Mouse (Mus musculus) kidney, embryonic 15.5 days (tissue): ENCODE measurements around the gene Cd2. TPM values are rescaled to one million over a fixed set of nuclear protein-coding genes. Genes with fewer than 3 reads are reported as not detected.

Experiments used
- ATAC-seq: fragments of 200-750 bp; cut with Nextera tagmentation; replicated peaks from 2 replicates; pipeline ENCODE4 v1.8.0; 2017; ENCODE audit warnings: moderate TSS enrichment; ENCODE audit not compliant: low FRiP score
- H3K27ac ChIP-seq: fragments of 300-500 bp; sonication (generic); 2 replicates; pipeline ENCODE4 v1.5.1; 2015; ENCODE audit warnings: mild to moderate bottlenecking, inconsistent platforms
- H3K27me3 ChIP-seq: fragments of 300-500 bp; sonication (generic); 2 replicates; pipeline ENCODE4 v1.6.1; 2015; ENCODE audit warnings: inconsistent platforms
- H3K36me3 ChIP-seq: fragments of 300-500 bp; sonication (generic); 2 replicates; pipeline ENCODE4 v1.6.1; 2015; ENCODE audit warnings: inconsistent platforms
- H3K4me1 ChIP-seq: fragments of 300-500 bp; sonication (generic); 2 replicates; pipeline ENCODE4 v1.6.1; 2015; ENCODE audit warnings: inconsistent platforms
- H3K4me2 ChIP-seq: fragments of 300-500 bp; sonication (generic); 2 replicates; pipeline ENCODE4 v1.6.1; 2015; ENCODE audit warnings: moderate library complexity, mild to moderate bottlenecking, inconsistent platforms
- H3K4me3 ChIP-seq: fragments of 300-500 bp; sonication (generic); replicated peaks from 2 replicates; pipeline ENCODE4 v1.5.1; 2015; ENCODE audit warnings: mild to moderate bottlenecking, inconsistent platforms
- H3K9ac ChIP-seq: fragments of 300-500 bp; sonication (generic); 2 replicates; pipeline ENCODE4 v1.6.1; 2015; ENCODE audit warnings: mild to moderate bottlenecking, inconsistent platforms
- H3K9me3 ChIP-seq: fragments of 300-500 bp; sonication (generic); replicated peaks from 2 replicates; pipeline ENCODE4 v1.6.1; 2016; ENCODE audit warnings: inconsistent platforms
- WGBS: fragments of 180-500 bp; shearing (Covaris S2); methylation state at CpG from one replicate; pipeline ENCODE4 v1.1.7; 2015; ENCODE audit warnings: mixed read lengths; 5-methylcytosine and 5-hydroxymethylcytosine counted together
- polyA plus RNA-seq: library from polyadenylated mRNA; unstranded; fragments of >200 nt; fragmentation: Nextera tagmentation; extraction: Ambion mirVana; gene quantifications from 2 replicates; pipeline ENCODE4 v1.2.1, GENCODE M21; 2015

Gene Cd2
- polyA plus RNA-seq, 1 experiment from 2014 or later: not detected

DNA sequence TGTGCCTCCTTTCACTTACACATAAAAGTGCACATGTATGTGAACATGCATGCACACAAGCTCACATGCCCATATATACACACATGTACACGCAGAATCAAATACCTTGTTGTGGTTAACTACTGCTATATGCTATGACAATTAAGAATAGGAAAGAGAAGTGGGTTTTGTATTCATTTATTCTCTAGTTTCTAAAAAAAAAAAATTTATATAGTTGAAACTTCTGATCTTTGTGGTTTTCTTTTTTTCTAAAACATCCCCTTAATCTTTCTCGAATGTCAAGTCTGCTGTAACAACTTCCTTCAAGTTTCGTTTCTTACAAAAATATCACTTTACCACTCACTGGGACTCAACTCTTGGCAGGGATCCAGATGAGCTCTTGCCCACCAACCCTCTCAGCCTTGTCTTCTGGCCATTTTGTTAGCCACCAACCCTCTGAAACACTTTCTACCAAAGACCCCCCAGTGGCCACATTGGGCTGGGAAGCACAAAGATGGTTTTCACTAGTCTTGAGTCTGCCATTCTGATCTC, 22.1 kb downstream of the Cd2 start:
- Histone ChIP-seq H3K9me3 (no peaks in the 10 kb centered on the region), H3K4me1 (no peaks in the 10 kb centered on the region), H3K36me3 (no peaks in the 10 kb centered on the region), H3K9ac (no peak overlapping the region), H3K4me2 (no peak overlapping the region), H3K27me3 (no peaks in the 10 kb centered on the region), H3K27ac (no peak overlapping the region), H3K4me3 (no peak overlapping the region)
- no peak for ATAC-seq
- 55% methylated on average over 3 of the region's 3 CpGs for WGBS

DNA sequence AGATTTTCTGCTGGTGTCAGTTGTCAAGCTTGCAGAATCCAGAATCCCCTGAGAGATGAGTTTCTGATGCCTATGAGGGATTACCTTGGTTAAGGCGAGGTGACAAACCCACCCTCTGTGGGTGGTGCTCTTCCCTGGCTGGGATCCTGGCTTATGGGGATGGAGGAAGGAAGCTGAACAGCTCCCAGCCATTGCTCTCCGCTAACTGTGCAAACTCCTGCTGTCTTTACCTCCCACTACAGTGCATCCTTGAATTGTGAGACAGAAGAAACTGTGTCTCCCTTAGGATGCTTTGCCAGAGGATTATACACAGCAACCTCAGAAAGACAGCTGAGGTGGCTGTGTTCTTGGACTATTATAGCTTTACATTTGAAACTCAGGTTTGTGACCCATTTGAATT, 28.8 kb downstream of the Cd2 start:
- Histone ChIP-seq H3K27me3 (no peaks in the 10 kb centered on the region), H3K9me3 (no peaks in the 10 kb centered on the region), H3K4me2 (no peak overlapping the region), H3K4me3 (no peak overlapping the region), H3K27ac (no peak overlapping the region), H3K4me1 (no peaks in the 10 kb centered on the region), H3K9ac (no peak overlapping the region), H3K36me3 (no peaks in the 10 kb centered on the region)
- ATAC-seq: no peak
- WGBS: 69% methylated on average over 2 of the region's 2 CpGs

DNA sequence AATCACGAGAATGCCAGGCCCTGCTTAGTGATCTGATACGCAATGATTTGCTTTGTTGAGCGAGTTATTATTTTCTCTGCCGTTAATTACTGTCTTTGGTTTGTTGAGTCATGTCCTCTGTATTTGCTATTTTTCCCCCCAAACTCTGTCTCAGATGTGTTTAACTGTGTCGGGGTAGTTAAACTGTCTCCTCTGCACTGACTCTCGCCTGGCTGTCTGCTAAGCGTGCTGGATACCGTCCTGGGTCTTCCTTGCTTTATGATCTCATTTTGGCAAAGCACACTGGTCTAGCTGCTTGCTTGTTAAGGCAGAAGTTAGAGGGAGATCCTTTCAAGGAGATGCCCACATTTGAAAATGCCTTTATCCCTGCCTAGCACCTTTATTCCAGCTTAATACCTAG, 31.6 kb downstream of the Cd2 start:
- no peak; the same call in 1 of the 2 replicates for ATAC-seq
- H3K9me3 ChIP-seq: no peaks in the 10 kb centered on the region
- 50% methylated on average over 8 of the region's 8 CpGs for WGBS
- H3K36me3 ChIP-seq: no peaks in the 10 kb centered on the region
- no peak overlapping the region for H3K9ac ChIP-seq
- H3K4me3 ChIP-seq: no peak overlapping the region
- H3K27me3 ChIP-seq: no peaks in the 10 kb centered on the region
- peak overlapping the region; percentile 1; the same call in 1 of the 2 replicates for H3K4me2 ChIP-seq
- no peaks in the 10 kb centered on the region for H3K4me1 ChIP-seq
- H3K27ac ChIP-seq: no peak overlapping the region

DNA sequence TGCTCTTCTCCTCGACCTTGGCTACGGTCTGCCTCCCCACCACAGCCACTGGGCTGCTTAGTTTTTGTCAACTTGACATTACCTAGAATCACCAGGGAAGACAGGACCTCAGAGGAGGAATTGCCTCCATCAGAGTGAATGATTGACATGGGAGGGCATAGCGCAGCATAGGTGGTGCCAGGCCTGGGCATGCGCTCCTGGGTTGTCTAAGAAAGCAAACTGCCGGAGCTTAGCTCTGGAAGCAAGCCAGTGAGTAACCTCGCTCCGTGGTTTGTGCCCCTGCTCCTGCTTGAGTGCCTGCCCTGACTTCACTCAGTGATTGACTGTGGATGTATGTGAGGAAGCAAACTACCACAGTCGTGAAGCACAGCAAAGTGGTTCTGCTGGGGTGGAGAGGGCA, 35.6 kb downstream of the Cd2 start:
- Histone ChIP-seq H3K27me3 (no peaks in the 10 kb centered on the region), H3K36me3 (no peaks in the 10 kb centered on the region), H3K9ac (no peak overlapping the region), H3K4me3 (no peak overlapping the region), H3K27ac (no peak overlapping the region), H3K4me1 (no peaks in the 10 kb centered on the region), H3K4me2 (no peak overlapping the region), H3K9me3 (no peaks in the 10 kb centered on the region)
- peak; percentile 49; the same call in 1 of the 2 replicates for ATAC-seq
- WGBS: 65% methylated on average over 8 of the region's 8 CpGs

DNA sequence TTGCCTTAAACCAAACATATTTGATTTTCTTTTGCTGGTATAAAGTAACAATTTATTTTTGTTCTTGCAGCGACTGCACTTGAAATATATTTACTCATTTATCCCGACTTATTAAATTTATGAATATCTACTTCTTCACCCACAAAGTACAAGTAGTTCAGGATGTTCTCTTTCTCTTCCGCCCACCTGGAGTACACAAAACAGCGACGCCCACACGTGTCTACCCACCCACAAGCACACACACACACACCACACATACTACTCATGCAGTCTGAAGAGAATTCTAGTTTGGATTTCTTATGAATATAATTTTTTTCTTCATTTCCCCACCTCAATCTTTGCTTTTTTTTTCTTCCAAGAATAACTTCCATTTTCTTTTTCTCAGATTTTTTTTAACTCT, 37.9 kb downstream of the Cd2 start:
- Histone ChIP-seq H3K4me3 (no peak overlapping the region), H3K27ac (no peak overlapping the region), H3K9ac (no peak overlapping the region), H3K9me3 (no peaks in the 10 kb centered on the region), H3K36me3 (no peaks in the 10 kb centered on the region), H3K4me2 (no peak overlapping the region), H3K4me1 (no peaks in the 10 kb centered on the region), H3K27me3 (no peaks in the 10 kb centered on the region)
- WGBS: 91% methylated on average over 6 of the region's 6 CpGs
- no peak for ATAC-seq

DNA sequence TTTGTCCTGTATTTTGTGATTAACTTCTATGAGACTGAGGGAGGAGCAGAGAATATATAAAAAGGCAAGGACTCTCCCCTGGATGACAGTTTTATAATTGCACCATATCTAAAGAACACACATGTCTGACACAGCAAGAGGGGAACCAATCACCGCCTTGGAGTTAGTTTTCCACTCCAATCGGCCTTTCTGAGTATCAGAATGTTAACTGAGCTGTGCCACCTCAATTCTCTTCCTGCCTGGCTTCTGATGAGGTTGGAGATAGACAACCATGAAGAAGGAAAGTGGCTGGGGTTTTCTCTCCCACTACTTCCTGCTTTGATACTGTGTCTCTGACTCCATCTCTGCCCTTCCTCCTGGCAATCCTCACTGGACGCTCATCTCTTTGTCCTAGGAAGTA, 42.5 kb downstream of the Cd2 start:
- 77% methylated on average over 3 of the region's 3 CpGs for WGBS
- H3K9ac ChIP-seq: no peak overlapping the region
- ATAC-seq: no peak
- H3K4me1 ChIP-seq: no peaks in the 10 kb centered on the region
- no peaks in the 10 kb centered on the region for H3K27me3 ChIP-seq
- H3K4me2 ChIP-seq: no peak overlapping the region
- no peaks in the 10 kb centered on the region for H3K36me3 ChIP-seq
- no peaks in the 10 kb centered on the region for H3K9me3 ChIP-seq
- no peak overlapping the region for H3K27ac ChIP-seq
- no peak overlapping the region for H3K4me3 ChIP-seq

DNA sequence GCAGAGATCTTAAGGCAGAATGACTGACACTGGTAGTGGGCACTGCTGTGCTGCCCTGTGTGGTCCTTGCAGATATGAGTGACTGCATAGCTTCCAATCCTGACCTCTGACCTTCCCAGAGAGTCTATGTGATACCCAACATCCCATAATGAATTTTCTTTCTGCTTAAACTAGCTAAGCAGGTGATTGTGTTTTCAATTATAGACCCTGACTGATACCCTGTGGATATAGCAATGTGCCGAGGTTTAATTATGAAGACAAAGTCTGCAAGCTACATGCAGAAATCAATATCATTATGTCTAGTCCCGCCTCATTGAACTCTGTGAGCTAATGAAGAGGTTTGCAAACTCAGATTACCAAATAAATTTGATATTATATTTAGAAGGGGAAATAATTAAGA, 44.7 kb downstream of the Cd2 start:
- H3K27me3 ChIP-seq: no peaks in the 10 kb centered on the region
- no peaks in the 10 kb centered on the region for H3K4me1 ChIP-seq
- no peak overlapping the region for H3K4me2 ChIP-seq
- no peak overlapping the region for H3K4me3 ChIP-seq
- no peak for ATAC-seq
- H3K36me3 ChIP-seq: no peaks in the 10 kb centered on the region
- H3K27ac ChIP-seq: no peak overlapping the region
- 92% methylated on average over 2 of the region's 2 CpGs for WGBS
- H3K9ac ChIP-seq: no peak overlapping the region
- no peaks in the 10 kb centered on the region for H3K9me3 ChIP-seq

DNA sequence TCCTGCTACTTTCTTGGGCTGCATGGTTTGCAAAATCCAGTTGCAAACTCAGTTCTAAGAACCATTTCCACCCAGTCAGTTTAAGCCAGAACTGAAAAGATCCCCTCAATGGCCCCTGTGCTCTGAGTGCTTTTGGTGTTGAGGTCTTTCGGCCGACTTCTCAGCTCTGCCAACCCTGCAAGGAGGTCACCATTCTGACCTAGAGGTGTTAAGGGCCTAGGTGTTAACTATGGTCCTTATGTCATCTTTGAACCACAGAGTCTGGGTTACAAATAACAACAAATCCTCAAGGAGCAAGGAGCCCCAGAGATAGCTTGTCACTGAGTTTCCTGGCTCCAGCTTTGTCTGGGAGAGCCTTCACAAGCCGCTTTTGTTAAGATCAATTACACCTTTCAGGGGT, 45.9 kb downstream of the Cd2 start:
- Histone ChIP-seq H3K9ac (no peak overlapping the region), H3K27me3 (no peaks in the 10 kb centered on the region), H3K9me3 (no peaks in the 10 kb centered on the region), H3K36me3 (no peaks in the 10 kb centered on the region), H3K4me1 (peaks cover 11% of the 10 kb centered on the region), H3K27ac (no peak overlapping the region), H3K4me3 (no peak overlapping the region), H3K4me2 (no peak overlapping the region)
- no peak for ATAC-seq
- WGBS: 46% methylated on average over 3 of the region's 3 CpGs

DNA sequence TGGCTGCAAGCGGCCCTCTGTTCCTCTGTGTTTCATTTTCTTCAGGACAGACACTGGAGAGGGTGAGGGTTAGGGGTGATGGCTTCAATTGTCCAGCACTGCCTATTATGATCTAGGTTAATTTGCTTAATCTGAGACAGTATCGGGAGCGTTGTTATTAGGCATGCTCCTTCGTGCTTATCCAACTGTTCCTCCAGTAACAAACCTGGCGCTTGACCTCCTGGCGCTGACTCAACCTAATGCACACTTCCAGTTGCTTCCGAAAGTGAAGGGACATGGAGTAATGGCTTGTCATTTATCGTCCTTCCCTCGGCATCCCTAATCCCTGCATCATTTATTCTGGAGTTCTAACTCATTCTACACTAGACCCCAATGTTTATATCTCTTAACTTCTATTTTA, 46.9 kb downstream of the Cd2 start:
- no peak overlapping the region for H3K4me2 ChIP-seq
- H3K36me3 ChIP-seq: no peaks in the 10 kb centered on the region
- ATAC-seq: no peak
- no peak overlapping the region for H3K27ac ChIP-seq
- H3K4me3 ChIP-seq: no peak overlapping the region
- H3K9me3 ChIP-seq: no peaks in the 10 kb centered on the region
- no peak overlapping the region for H3K9ac ChIP-seq
- 57% methylated on average over 9 of the region's 9 CpGs for WGBS
- H3K27me3 ChIP-seq: no peaks in the 10 kb centered on the region
- H3K4me1 ChIP-seq: peaks cover 19% of the 10 kb centered on the region

DNA sequence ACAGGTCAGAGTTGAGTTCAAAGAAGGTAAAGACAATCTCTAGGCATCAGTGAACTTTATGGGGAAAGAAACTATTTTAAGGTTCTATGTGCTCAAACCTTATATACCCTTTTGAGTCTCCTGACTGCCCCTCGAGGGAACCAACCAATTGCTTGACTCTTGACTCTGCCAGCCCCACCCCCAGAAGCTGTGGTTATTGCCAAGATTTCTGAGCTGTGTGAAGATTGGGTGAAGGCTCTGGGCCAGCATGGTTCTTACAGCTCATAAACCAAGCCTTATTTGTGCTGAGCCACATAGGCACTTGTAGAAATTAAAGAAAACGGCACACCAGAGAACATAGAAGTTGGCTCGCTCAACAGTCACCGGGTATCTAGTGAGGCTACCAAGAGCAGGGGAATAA, 48.5 kb downstream of the Cd2 start:
- 86% methylated on average over 4 of the region's 4 CpGs for WGBS
- no peak for ATAC-seq
- H3K27ac ChIP-seq: no peak overlapping the region

DNA sequence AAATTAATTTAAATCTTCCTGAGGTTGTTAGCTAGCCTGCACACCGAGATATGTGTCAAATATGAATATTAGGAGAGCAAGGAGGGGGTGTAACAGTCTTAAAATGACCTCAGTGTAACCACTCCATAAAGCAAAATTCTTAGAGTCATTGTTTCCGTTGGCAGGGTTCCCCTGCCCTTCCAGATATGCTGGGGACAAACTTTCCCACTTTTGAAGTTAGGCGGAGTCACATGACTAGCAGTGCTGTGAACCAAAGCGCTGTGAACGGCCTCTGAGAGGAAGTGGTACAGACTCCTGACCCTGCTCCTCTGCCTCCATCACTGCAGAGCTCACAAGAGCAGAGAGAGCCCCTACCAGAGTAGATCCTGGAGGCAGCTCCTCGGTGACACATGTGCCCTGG, 49.0 kb downstream of the Cd2 start:
- no peak overlapping the region for H3K4me3 ChIP-seq
- H3K4me2 ChIP-seq: no peak overlapping the region
- H3K4me1 ChIP-seq: peaks cover 19% of the 10 kb centered on the region
- H3K9ac ChIP-seq: no peak overlapping the region
- no peak overlapping the region for H3K27ac ChIP-seq
- ATAC-seq: no peak
- no peaks in the 10 kb centered on the region for H3K27me3 ChIP-seq
- H3K36me3 ChIP-seq: no peaks in the 10 kb centered on the region
- 75% methylated on average over 6 of the region's 6 CpGs for WGBS
- no peaks in the 10 kb centered on the region for H3K9me3 ChIP-seq

More for the DNA sequence above, 48.5 kb downstream of the Cd2 start:
- no peaks in the 10 kb centered on the region for H3K9me3 ChIP-seq
- peaks cover 19% of the 10 kb centered on the region for H3K4me1 ChIP-seq
- no peaks in the 10 kb centered on the region for H3K27me3 ChIP-seq
- H3K4me2 ChIP-seq: no peak overlapping the region
- no peak overlapping the region for H3K9ac ChIP-seq
- no peaks in the 10 kb centered on the region for H3K36me3 ChIP-seq
- no peak overlapping the region for H3K4me3 ChIP-seq

DNA sequence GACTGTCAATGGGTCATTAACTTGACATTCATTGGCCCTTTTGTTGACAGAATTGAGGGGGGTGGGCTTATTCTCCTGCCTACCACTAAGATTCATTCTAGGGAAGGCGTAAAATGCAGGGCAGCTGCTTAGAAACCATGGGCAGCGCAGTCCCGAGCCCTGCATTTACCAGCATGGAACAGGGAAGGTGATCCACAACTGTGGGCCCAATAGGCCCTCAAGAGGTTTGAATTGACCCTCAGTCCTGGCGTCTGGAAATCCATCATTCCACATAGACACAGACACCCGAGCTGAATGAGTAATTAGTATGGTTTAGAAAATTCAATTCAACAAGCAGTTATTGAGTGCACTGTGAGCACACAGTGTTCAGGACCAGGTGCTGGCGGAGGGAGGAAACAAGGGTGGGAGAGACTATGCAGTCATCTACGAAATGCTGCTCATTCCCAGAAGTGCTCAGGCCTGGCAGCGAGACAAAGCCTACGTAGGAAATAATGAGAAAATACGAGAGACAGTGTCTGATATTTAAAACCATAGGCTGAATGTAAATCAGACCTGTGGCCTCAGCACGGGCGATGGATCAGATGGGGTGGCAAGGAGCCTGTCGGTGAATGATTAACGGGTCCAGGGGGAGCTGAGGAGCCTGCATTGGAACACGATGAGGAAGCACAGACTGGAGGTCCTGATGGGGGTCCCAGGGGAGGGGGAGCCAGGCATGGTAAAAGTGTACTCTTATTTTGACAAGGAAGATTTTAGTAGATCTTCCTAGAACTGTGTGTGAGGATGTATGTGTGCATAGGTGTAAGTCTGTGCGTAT, 50.5 kb downstream of the Cd2 start:
- peaks cover 19% of the 10 kb centered on the region for H3K4me1 ChIP-seq
- ATAC-seq: peak; percentile 53; the same call in 1 of the 2 replicates
- H3K9me3 ChIP-seq: no peaks in the 10 kb centered on the region
- H3K4me3 ChIP-seq: no peak overlapping the region
- H3K4me2 ChIP-seq: peak overlapping the region; percentile 45
- WGBS: 20% methylated on average over 16 of the region's 16 CpGs
- no peaks in the 10 kb centered on the region for H3K27me3 ChIP-seq
- no peak overlapping the region for H3K9ac ChIP-seq
- 0 out of 2 replicates have a peak overlapping the region, but pooled peaks have one; percentile 22 for H3K27ac ChIP-seq
- H3K36me3 ChIP-seq: no peaks in the 10 kb centered on the region
